28 mouse cellular contexts compared by ENCODE assay signal in genomic region chr14:17786249-17786648, GRCm38 (mm10).
DNase-seq lines count a peak whose midpoint lies in the region; ATAC-seq and TF ChIP-seq lines count a peak whose summit lies in the region.
"Had no signal": no experiment of that assay in that cellular context is flagged by ENCODE, and none has a peak within 500 bp of the region (broad histone marks: within the 10 kb centered on the region; RNA-seq: fewer than 3 reads in every experiment).

No protein-coding gene starts in this region.

- no peaks in the 10 kb centered on the region for H3K9me3 ChIP-seq in liver, postnatal 0 days (ENCODE audit: low read length)
- H3K9me3 ChIP-seq: embryonic facial prominence, embryonic 15.5 days; forebrain, embryonic 12.5 days; hindbrain, embryonic 10.5 days; hindbrain, embryonic 15.5 days; kidney, embryonic 15.5 days; midbrain, embryonic 10.5 days; midbrain, embryonic 15.5 days; neural tube, embryonic 15.5 days; stomach, embryonic 15.5 days had no signal

- no peaks in the 10 kb centered on the region for H3K36me3 ChIP-seq in kidney, adult 2 months (ENCODE audit: control insufficient read depth, insufficient read depth, low read length)
- H3K36me3 ChIP-seq in liver, postnatal 0 days (replicated peaks; ENCODE audit: insufficient read depth, low read length), result no peaks in the 10 kb centered on the region
- H3K36me3 ChIP-seq: embryonic facial prominence, embryonic 15.5 days; forebrain, embryonic 12.5 days; hindbrain, embryonic 10.5 days; hindbrain, embryonic 15.5 days; kidney, embryonic 15.5 days; midbrain, embryonic 10.5 days; midbrain, embryonic 15.5 days; neural tube, embryonic 15.5 days; stomach, embryonic 15.5 days had no signal

- H3K4me1 ChIP-seq in kidney, adult 2 months (ENCODE audit: control insufficient read depth, insufficient read depth, low read length), result peaks cover 20% of the 10 kb centered on the region
- peaks cover 5% of the 10 kb centered on the region for H3K4me1 ChIP-seq in brown adipose tissue, adult 24 weeks (ENCODE audit: control insufficient read depth, insufficient read depth, insufficient read length, low read length)
- H3K4me1 ChIP-seq in liver, postnatal 0 days (ENCODE audit: insufficient read depth), result peaks cover 8% of the 10 kb centered on the region; the same call in 1 of the 2 replicates
- H3K4me1 ChIP-seq: hindbrain, embryonic 15.5 days; midbrain, embryonic 15.5 days; neural tube, embryonic 15.5 days; stomach, embryonic 15.5 days had no signal

- 36% methylated on average over 2 of the region's 2 CpGs for WGBS in kidney, adult 2 months
- 37% methylated on average over 2 of the region's 2 CpGs for WGBS in liver, postnatal 0 days (ENCODE audit: insufficient replicate concordance)

- ATAC-seq in liver, postnatal 0 days, result no peak
- ATAC-seq in megakaryocyte, adult 5-6 weeks (ENCODE audit: poor library complexity, severe bottlenecking), result no peak
- ATAC-seq: activated CD4-positive, CD25-positive, alpha-beta regulatory T cell, adult 4 months; forebrain, postnatal 0 days; inflammation-experienced regulatory T-cells, adult 6 months; midbrain, embryonic 15.5 days had no signal

- no peak for TF ChIP-seq EP300 in liver, postnatal 0 days (IDR thresholded peaks at IDR 0.05; ENCODE audit: low read depth)

- DNase-seq in kidney, adult 2 months, result peak; percentile 18
- no peak for DNase-seq in kidney, postnatal 14 days
- peak; percentile 3 for DNase-seq in R1 (ENCODE audit: low read depth, low spot score)
- no peak for DNase-seq in liver, postnatal 0 days
- DNase-seq: adrenal gland, postnatal 36 days; B cell, adult 2 months; cerebellum, adult 2 months; cerebellum, postnatal 14 days; forebrain, postnatal 0 days; gastrocnemius, postnatal 10 days; heart, postnatal 14 days; kidney, postnatal 36 days; lung, embryonic 14.5 days; lung, postnatal 14 days had no signal

- H3K4me2 ChIP-seq in liver, postnatal 0 days (ENCODE audit: low read depth, low read length), result peak overlapping the region; percentile 32; the same call in 1 of the 2 replicates
- H3K4me2 ChIP-seq: embryonic facial prominence, embryonic 15.5 days; forebrain, embryonic 12.5 days; hindbrain, embryonic 15.5 days; kidney, embryonic 15.5 days; lung, embryonic 14.5 days; midbrain, embryonic 15.5 days; neural tube, embryonic 15.5 days; stomach, embryonic 15.5 days had no signal

- 0 out of 2 replicates have a peak overlapping the region, but pooled peaks have one; percentile 38 for H3K9ac ChIP-seq in liver, postnatal 0 days (replicated peaks)
- H3K9ac ChIP-seq: embryonic facial prominence, embryonic 15.5 days; forebrain, embryonic 12.5 days; forebrain, postnatal 0 days; hindbrain, embryonic 15.5 days; kidney, embryonic 15.5 days; lung, embryonic 14.5 days; midbrain, embryonic 15.5 days; neural tube, embryonic 15.5 days; stomach, embryonic 15.5 days had no signal

- no peaks in the 10 kb centered on the region for H3K27me3 ChIP-seq in kidney, adult 2 months (replicated peaks; ENCODE audit: control insufficient read depth, insufficient read depth, low read length)
- no peaks in the 10 kb centered on the region for H3K27me3 ChIP-seq in liver, postnatal 0 days (ENCODE audit: insufficient read depth, low read length)
- H3K27me3 ChIP-seq: embryonic facial prominence, embryonic 15.5 days; forebrain, embryonic 12.5 days; hindbrain, embryonic 15.5 days; kidney, embryonic 15.5 days; midbrain, embryonic 15.5 days; neural tube, embryonic 15.5 days; stomach, embryonic 15.5 days had no signal

- TF ChIP-seq CTCF in kidney, adult 2 months (conservative IDR thresholded peaks at IDR 0.05; ENCODE audit: insufficient read depth, insufficient read length, low read depth, low read length), result no peak
- TF ChIP-seq CTCF in liver, postnatal 0 days (IDR thresholded peaks at IDR 0.05; ENCODE audit: low read depth), result no peak

- H3K27ac ChIP-seq in kidney, adult 2 months (ENCODE audit: insufficient read depth, low read depth, low read length), result peak overlapping the region; percentile 36; the same call in 1 of the 2 replicates
- peak overlapping the region; percentile 74 for H3K27ac ChIP-seq in brown adipose tissue, adult 24 weeks (replicated peaks; ENCODE audit: low read depth, low read length)
- peak overlapping the region; percentile 87 for H3K27ac ChIP-seq in liver, postnatal 0 days (ENCODE audit: low read depth)
- H3K27ac ChIP-seq: embryonic facial prominence, embryonic 15.5 days; forebrain, embryonic 12.5 days; hindbrain, embryonic 10.5 days; hindbrain, embryonic 15.5 days; kidney, embryonic 15.5 days; layer of hippocampus, adult 2 months; midbrain, embryonic 10.5 days; midbrain, embryonic 15.5 days; neural tube, embryonic 15.5 days; stomach, embryonic 15.5 days had no signal

- H3K4me3 ChIP-seq in kidney, adult 2 months (ENCODE audit: insufficient read depth, low read depth, low read length), result no peak overlapping the region
- H3K4me3 ChIP-seq in brown adipose tissue, adult 24 weeks (ENCODE audit: insufficient read depth, low read depth, low read length), result no peak overlapping the region
- H3K4me3 ChIP-seq in liver, postnatal 0 days (ENCODE audit: low read depth, low read length), result no peak overlapping the region
- H3K4me3 ChIP-seq: embryonic facial prominence, embryonic 15.5 days; forebrain, embryonic 12.5 days; hindbrain, embryonic 10.5 days; hindbrain, embryonic 15.5 days; kidney, embryonic 15.5 days; layer of hippocampus, adult 2 months; midbrain, embryonic 10.5 days; midbrain, embryonic 15.5 days; neural tube, embryonic 15.5 days; stomach, embryonic 15.5 days had no signal

- TF ChIP-seq POLR2A in kidney, adult 2 months (IDR thresholded peaks at IDR 0.05; ENCODE audit: low read depth, low read length), result no peak

Comparison
In these comparisons a context has a peak if more than half of its experiments do, and no peak if none do; other contexts are left out.
1. DNase-seq: peak in kidney, adult 2 months (single experiment) and R1 (single experiment); none in kidney, postnatal 14 days (single experiment) and liver, postnatal 0 days (single experiment).
2. H3K27ac ChIP-seq: peak in every context shown above with its lines; median percentile 87 in liver, postnatal 0 days; 74 in brown adipose tissue, adult 24 weeks; 36 in kidney, adult 2 months.